Mouse (Mus musculus) kidney, adult 2 months (tissue): ENCODE results near the gene Meltf.

ENCODE experiments used
- CTCF ChIP-seq: fragments of 200-500 bp; conservative IDR thresholded peaks from 2 replicates; pipeline ENCODE4 v1.5.1; 2011; ENCODE audit warnings: low read depth, mild to moderate bottlenecking, control low read depth, low read length, moderate library complexity, mixed read lengths; ENCODE audit not compliant: insufficient read depth, insufficient read length
- POLR2A ChIP-seq: fragments of 200-500 bp; IDR thresholded peaks from one replicate; pipeline ENCODE4 v1.6.1; 2011; ENCODE audit warnings: low read depth, low read length, control low read depth

- TF ChIP-seq CTCF (no peak), POLR2A (no peak)
Measured at GRCm38 (mm10) chr16:31938856-31939255, 60.2 kb downstream of the Meltf start.
